Mouse (Mus musculus) spleen, postnatal 36 days (tissue): ENCODE data around the gene Spata21.

Source experiments
- DNase-seq, 2 experiments: peaks; one replicate each; pipeline ENCODE4 v3.0.0; 2022; ENCODE audit warnings: low spot score in 2 of 2, mixed read lengths in 1 of 2

The Spata21 gene

DNA sequence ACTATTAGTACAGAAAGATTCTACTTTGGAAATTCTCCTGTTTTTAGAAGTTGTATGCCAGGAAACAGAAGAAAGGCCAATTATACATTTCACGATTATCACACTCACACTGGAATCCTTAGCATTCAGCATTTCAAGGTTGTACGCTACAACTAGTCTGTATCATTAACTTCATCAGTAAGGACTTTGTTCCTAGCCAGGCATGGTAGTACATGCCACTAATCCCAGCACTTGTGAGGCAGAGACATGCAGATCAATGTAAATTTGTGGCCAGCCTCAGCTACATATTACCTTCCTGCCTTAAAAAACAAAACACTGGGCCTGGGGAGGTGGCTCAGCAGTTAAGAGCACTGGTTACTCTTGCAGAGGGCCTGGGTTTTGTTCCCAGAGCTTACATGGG is 70.5 kb downstream of the Spata21 start:
- DNase-seq = no peak

DNA sequence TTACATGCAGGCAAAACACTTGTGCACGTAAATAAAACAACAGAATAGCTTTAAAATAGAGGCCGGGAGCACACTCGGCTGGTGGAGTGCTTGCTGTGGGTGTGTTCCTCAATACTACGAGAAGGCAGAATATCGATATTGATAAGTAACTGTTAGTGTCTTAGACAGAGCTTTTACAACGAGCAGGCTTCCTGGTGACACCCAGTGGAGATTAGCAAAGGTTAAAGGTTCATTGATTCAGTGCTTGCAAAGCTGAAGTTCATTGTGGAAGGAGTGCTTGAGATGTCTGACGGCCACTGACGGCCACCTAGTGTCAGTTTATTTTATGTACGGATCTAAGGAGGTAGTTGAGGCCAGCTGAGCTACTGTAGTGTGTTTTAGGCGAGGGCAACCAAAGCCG is 71.0 kb downstream of the Spata21 start:
- no peak for DNase-seq

DNA sequence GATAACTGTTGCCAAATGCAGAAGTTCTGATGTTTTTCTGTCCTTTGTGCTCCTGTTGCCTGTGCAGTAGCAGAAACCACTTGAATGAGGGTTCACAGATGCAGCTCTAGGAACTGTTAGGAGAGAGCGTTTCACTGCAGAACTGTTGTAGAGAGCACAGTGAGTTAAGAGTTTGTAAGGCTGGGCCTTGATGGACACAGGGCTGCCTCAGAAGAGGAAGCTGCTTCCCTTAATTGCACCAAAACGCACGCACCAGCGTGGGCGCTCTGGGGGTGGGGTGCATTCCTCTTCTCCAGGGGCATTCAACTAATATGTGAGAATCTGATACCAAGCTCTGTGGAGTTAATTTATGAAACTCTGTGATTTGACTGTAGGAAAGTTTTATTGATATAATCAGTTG is 71.5 kb downstream of the Spata21 start:
- DNase-seq = no peak

DNA sequence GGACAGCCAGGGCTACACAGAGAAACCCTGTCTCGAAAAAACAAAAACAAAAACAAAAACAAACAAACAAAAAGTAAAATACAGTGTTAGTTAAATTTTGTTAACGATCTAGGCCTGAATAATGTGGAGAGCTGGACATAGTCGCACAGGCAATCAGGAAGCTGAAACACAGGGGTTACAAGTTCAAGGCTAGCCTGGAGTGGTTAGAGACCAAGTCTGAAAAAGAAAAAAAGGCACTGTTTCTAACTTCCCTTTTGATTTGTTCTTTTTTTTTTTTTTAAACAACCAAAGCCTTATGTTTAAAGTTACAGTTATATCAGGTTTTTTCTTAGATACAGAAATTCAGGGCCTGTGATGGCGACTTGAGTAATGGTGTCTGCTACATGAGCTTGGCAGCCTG is 72.1 kb downstream of the Spata21 start:
- DNase-seq = no peak

DNA sequence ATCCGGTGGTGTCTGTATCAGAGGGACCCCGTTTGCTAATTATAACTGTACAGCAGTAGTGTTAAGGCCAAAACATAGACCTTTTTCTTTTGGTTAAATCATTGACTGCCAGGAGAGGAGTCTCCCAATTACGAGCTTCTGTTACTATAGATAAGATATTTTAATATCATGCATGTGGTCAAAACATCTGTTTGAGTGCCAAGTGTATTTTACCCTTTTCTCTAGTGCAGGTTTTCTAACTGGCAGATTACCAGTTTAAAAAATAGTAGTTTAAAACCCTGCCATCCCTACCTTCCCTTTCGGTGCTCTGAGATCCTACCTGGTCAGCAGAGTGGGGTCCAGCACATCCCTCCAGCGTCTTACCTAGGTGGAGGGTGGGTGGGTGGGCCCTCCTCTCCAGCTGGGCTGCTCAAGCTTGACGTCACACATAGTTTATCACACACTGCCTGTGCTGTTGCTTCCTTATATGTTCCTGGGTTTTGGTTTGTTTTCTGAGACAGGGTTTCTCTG is 73.6 kb downstream of the Spata21 start:
- DNase-seq = no peak
